Mouse (Mus musculus): ENCODE measurements around the gene Uqcrq. TPM values are rescaled to one million over a fixed set of nuclear protein-coding genes. Genes with fewer than 3 reads are reported as not detected.

The Uqcrq gene
- total and polyA plus RNA-seq, 3 experiments: 72.4 to 1,130 TPM; not detected in 1

GRCm38 (mm10) chr11:53461727-53462126, 31.1 kb upstream of the Uqcrq start:
- Histone ChIP-seq H3K9me3 (replicated peaks; ENCODE audit: insufficient read depth, low read length) (no peaks in the 10 kb centered on the region), H3K4me3 (ENCODE audit: control insufficient read depth in 1 of 2, insufficient read depth in 1 of 2, low read depth in 2 of 2, low read length in 2 of 2) (no peak overlapping the region), H3K9ac (ENCODE audit: control insufficient read depth, low read depth, low read length, poor library complexity, severe bottlenecking) (no peak overlapping the region), H3K4me1 (ENCODE audit: control insufficient read depth in 1 of 2, insufficient read depth in 2 of 2, low read length in 2 of 2) (peaks cover 6 to 16% of the 10 kb centered on the region in 2 experiments; a peak in 3 of 4 replicates), H3K79me2 (ENCODE audit: control insufficient read depth, insufficient read depth, low read length, poor library complexity) (no peaks in the 10 kb centered on the region), H3K27me3 (ENCODE audit: control insufficient read depth in 1 of 2, insufficient read depth in 2 of 2, low read length in 2 of 2) (peaks cover under 1 to 6% of the 10 kb centered on the region in 2 experiments), H3K36me3 (ENCODE audit: control insufficient read depth in 1 of 2, insufficient read depth in 2 of 2, low read length in 2 of 2) (peaks cover 0 to 8% of the 10 kb centered on the region in 2 experiments; a peak in 1 of 4 replicates), H3K27ac (ENCODE audit: control insufficient read depth, low read depth, low read length) (no peak overlapping the region)
- TF ChIP-seq KAT2A (conservative IDR thresholded peaks at IDR 0.05; ENCODE audit: low read depth, low read length) (no peak), TAL1 (IDR thresholded peaks at IDR 0.05; ENCODE audit: low read length) (peak; percentile 87), MAFK (IDR thresholded peaks at IDR 0.05; ENCODE audit: borderline replicate concordance, low read depth, low read length) (no peak), E2F4 (IDR thresholded peaks at IDR 0.05; ENCODE audit: borderline replicate concordance, low read depth, low read length) (no peak), TBP (IDR thresholded peaks at IDR 0.05; ENCODE audit: low read depth, low read length) (no peak), BHLHE40 (IDR thresholded peaks at IDR 0.05; ENCODE audit: borderline replicate concordance, low read depth, low read length) (no peak), GABPA (IDR thresholded peaks at IDR 0.05; ENCODE audit: low read depth, low read length) (no peak), CHD2 (IDR thresholded peaks at IDR 0.05; ENCODE audit: low read length) (no peak), JUND (IDR thresholded peaks at IDR 0.05; ENCODE audit: low read depth, low read length) (no peak), ZNF384 (IDR thresholded peaks at IDR 0.05; ENCODE audit: low read depth, low read length) (no peak), ETS1 (IDR thresholded peaks at IDR 0.05; ENCODE audit: low read depth, low read length) (no peak), MYB (IDR thresholded peaks at IDR 0.05; ENCODE audit: low read depth, low read length) (no peak), POLR2A (IDR thresholded peaks at IDR 0.05; ENCODE audit: control insufficient read depth in 1 of 2, insufficient read depth in 1 of 2, low read depth in 1 of 2, low read length in 2 of 2, poor library complexity in 1 of 2) (no peak), SIN3A (IDR thresholded peaks at IDR 0.05; ENCODE audit: low read length) (no peak; the same call in 1 of the 2 replicates), ZC3H11A (IDR thresholded peaks at IDR 0.05; ENCODE audit: low read depth, low read length) (no peak), CHD1 (IDR thresholded peaks at IDR 0.05; ENCODE audit: low read depth, low read length) (no peak), ZKSCAN1 (IDR thresholded peaks at IDR 0.05; ENCODE audit: low read depth, low read length) (no peak), USF1 (IDR thresholded peaks at IDR 0.05; ENCODE audit: low read depth, low read length) (no peak), POLR2AphosphoS5 (IDR thresholded peaks at IDR 0.05; ENCODE audit: borderline replicate concordance, low read depth, low read length) (no peak), MAX (IDR thresholded peaks at IDR 0.05; ENCODE audit: low read length) (no peak), MAZ (IDR thresholded peaks at IDR 0.05; ENCODE audit: low read depth, low read length) (no peak), RAD21 (IDR thresholded peaks at IDR 0.05; ENCODE audit: low read depth, low read length) (no peak), RCOR1 (IDR thresholded peaks at IDR 0.05; ENCODE audit: low read depth, low read length) (peak; percentile 55), CTCF (IDR thresholded peaks at IDR 0.05 in 2 of 3, conservative IDR thresholded peaks at IDR 0.05 in 1 of 3; ENCODE audit: control insufficient read depth in 1 of 3, insufficient read depth in 1 of 3, low read depth in 2 of 3, low read length in 3 of 3, poor library complexity in 1 of 3, severe bottlenecking in 1 of 3) (no peak), MEF2A (IDR thresholded peaks at IDR 0.05; ENCODE audit: extremely low read depth, insufficient replicate concordance, low read depth, low read length, poor library complexity, severe bottlenecking) (no peak), UBTF (IDR thresholded peaks at IDR 0.05; ENCODE audit: borderline replicate concordance, insufficient read depth, low read depth, low read length) (no peak), NRF1 (IDR thresholded peaks at IDR 0.05; ENCODE audit: insufficient read depth, low read depth, low read length, poor library complexity, severe bottlenecking) (peak; percentile 20; the same call in 1 of the 2 replicates), TCF12 (IDR thresholded peaks at IDR 0.05; ENCODE audit: low read depth, low read length) (peak; percentile 53), ZMIZ1 (IDR thresholded peaks at IDR 0.05; ENCODE audit: low read depth, low read length) (no peak), EP300 (IDR thresholded peaks at IDR 0.05; ENCODE audit: low read depth in 1 of 2, low read length in 2 of 2) (peak; percentile 57 to 68), MXI1 (IDR thresholded peaks at IDR 0.05; ENCODE audit: low read depth, low read length) (no peak), HCFC1 (IDR thresholded peaks at IDR 0.05; ENCODE audit: low read depth, low read length) (no peak), GATA1 (IDR thresholded peaks at IDR 0.05; ENCODE audit: low read depth, low read length) (peak; percentile 55; the same call in 1 of the 2 replicates), MYC (IDR thresholded peaks at IDR 0.05; ENCODE audit: low read depth, low read length) (0 out of 2 replicates have a peak, but pooled peaks have one; percentile 39), ELF1 (IDR thresholded peaks at IDR 0.05; ENCODE audit: low read depth, low read length) (no peak), NELFE (IDR thresholded peaks at IDR 0.05; ENCODE audit: low read depth, low read length) (no peak), POLR2AphosphoS2 (IDR thresholded peaks at IDR 0.05; ENCODE audit: low read length) (no peak)
- DNase-seq (ENCODE audit: low read depth, low spot score): peak; percentile 84

Data from MEL (cell line).